Mouse (Mus musculus) lung, embryonic 14.5 days (tissue): Measurements from ENCODE around the gene Hipk2. TPM values are rescaled to one million over a fixed set of nuclear protein-coding genes. Genes with fewer than 3 reads are reported as not detected.

Experiments
- ATAC-seq: fragments of 200-750 bp; cut with Nextera tagmentation; 2 replicates; pipeline ENCODE4 v1.8.0; 2017; ENCODE audit warnings: mild to moderate bottlenecking, moderate TSS enrichment, moderate library complexity; ENCODE audit not compliant: insufficient read depth
- DNase-seq: peaks from one replicate; pipeline ENCODE4 v3.0.0-alpha.2; 2015
- H3K27ac ChIP-seq: fragments of 300-500 bp; sonication (generic); 2 replicates; pipeline ENCODE4 v1.5.1; 2014; ENCODE audit warnings: low read depth, mild to moderate bottlenecking, moderate library complexity
- H3K27me3 ChIP-seq: fragments of 300-500 bp; sonication (generic); 2 replicates; pipeline ENCODE4 v1.6.1; 2014; ENCODE audit warnings: low read length, control low read depth; ENCODE audit not compliant: insufficient read depth
- H3K36me3 ChIP-seq: fragments of 300-500 bp; sonication (generic); 2 replicates; pipeline ENCODE4 v1.6.1; 2014; ENCODE audit warnings: control low read depth; ENCODE audit not compliant: insufficient read depth
- H3K4me1 ChIP-seq: fragments of 300-500 bp; sonication (generic); 2 replicates; pipeline ENCODE4 v1.6.1; 2014; ENCODE audit warnings: antibody characterized with exemption, control low read depth; ENCODE audit not compliant: insufficient read depth
- H3K4me2 ChIP-seq: fragments of 300-500 bp; sonication (generic); 2 replicates; pipeline ENCODE4 v1.6.1; 2014; ENCODE audit warnings: mild to moderate bottlenecking
- H3K4me3 ChIP-seq: fragments of 300-500 bp; sonication (generic); 2 replicates; pipeline ENCODE4 v1.5.1; 2014; ENCODE audit warnings: low read depth, low read length
- H3K9ac ChIP-seq: fragments of 300-500 bp; sonication (generic); 2 replicates; pipeline ENCODE4 v1.6.1; 2014
- H3K9me3 ChIP-seq: fragments of 300-500 bp; sonication (generic); 2 replicates; pipeline ENCODE4 v1.6.1; 2016; ENCODE audit warnings: low read depth, low read length, control low read depth
- CTCF ChIP-seq: IDR thresholded peaks from 2 replicates; pipeline ENCODE4 v1.5.1; 2016; ENCODE audit warnings: antibody characterized with exemption, low read depth
- WGBS: fragments of 180-500 bp; shearing (Covaris S2); extraction: QIAGEN DNeasy Blood & Tissue Kit; methylation state at CpG from one replicate; pipeline ENCODE4 v1.1.7; 2014; 5-methylcytosine and 5-hydroxymethylcytosine counted together
- polyA plus RNA-seq: library from polyadenylated mRNA; unstranded; fragments of >200 nt; fragmentation: Nextera tagmentation; extraction: Ambion mirVana; gene quantifications from 2 replicates; pipeline ENCODE4 v1.2.1, GENCODE M21; 2014

Gene Hipk2
- polyA plus RNA-seq, 1 experiment from 2014 or later = 20.8 TPM

- Histone ChIP-seq H3K9me3 (no peaks in the 10 kb centered on the region), H3K4me2 (no peak overlapping the region), H3K9ac (no peak overlapping the region), H3K36me3 (0 out of 2 replicates have a peak, but pooled peaks cover 3% of the 10 kb centered on the region), H3K27me3 (no peaks in the 10 kb centered on the region), H3K4me1 (peaks cover 4% of the 10 kb centered on the region), H3K4me3 (no peak overlapping the region), H3K27ac (no peak overlapping the region)
- WGBS = 75% methylated on average over 7 of the region's 7 CpGs
- ATAC-seq (no peak), DNase-seq (no peak)
- TF ChIP-seq CTCF = no peak
Measured at GRCm38 (mm10) chr6:38762006-38762405, 114.0 kb downstream of the Hipk2 start.

GRCm38 (mm10) chr6:38760911-38761706 is 114.9 kb downstream of the Hipk2 start:
- TF ChIP-seq CTCF = no peak
- no peaks in the 10 kb centered on the region for H3K27me3 ChIP-seq
- H3K9ac ChIP-seq = no peak overlapping the region
- no peak for ATAC-seq
- no peaks in the 10 kb centered on the region for H3K9me3 ChIP-seq
- DNase-seq = peak; percentile 30
- WGBS = 63% methylated on average over 6 of the region's 6 CpGs
- no peak overlapping the region; the same call in 1 of the 2 replicates for H3K27ac ChIP-seq
- H3K36me3 ChIP-seq = no peaks in the 10 kb centered on the region
- H3K4me3 ChIP-seq = no peak overlapping the region
- H3K4me2 ChIP-seq = no peak overlapping the region
- peaks cover 4% of the 10 kb centered on the region for H3K4me1 ChIP-seq

- H3K9ac ChIP-seq = no peak overlapping the region
- H3K4me1 ChIP-seq = peaks cover 4% of the 10 kb centered on the region
- H3K9me3 ChIP-seq = no peaks in the 10 kb centered on the region
- H3K27me3 ChIP-seq = no peaks in the 10 kb centered on the region
- no peak for DNase-seq
- WGBS = 57% methylated on average over 6 of the region's 6 CpGs
- ATAC-seq = no peak
- no peak overlapping the region for H3K4me3 ChIP-seq
- H3K36me3 ChIP-seq = no peaks in the 10 kb centered on the region
- H3K4me2 ChIP-seq = no peak overlapping the region
- TF ChIP-seq CTCF = no peak
- no peak overlapping the region for H3K27ac ChIP-seq
Measured at GRCm38 (mm10) chr6:38759922-38760620, 115.9 kb downstream of the Hipk2 start.

- WGBS = 66% methylated on average over 3 of the region's 3 CpGs
- no peak overlapping the region for H3K4me3 ChIP-seq
- no peak for ATAC-seq
Measured at GRCm38 (mm10) chr6:38759186-38759585, 116.8 kb downstream of the Hipk2 start.

GRCm38 (mm10) chr6:38757597-38757996 is 118.4 kb downstream of the Hipk2 start:
- Histone ChIP-seq H3K4me3 (no peak overlapping the region), H3K4me1 (peaks cover 4% of the 10 kb centered on the region), H3K4me2 (no peak overlapping the region), H3K27ac (no peak overlapping the region), H3K9ac (no peak overlapping the region), H3K9me3 (no peaks in the 10 kb centered on the region), H3K27me3 (no peaks in the 10 kb centered on the region), H3K36me3 (no peaks in the 10 kb centered on the region)
- no peak for TF ChIP-seq CTCF
- 66% methylated on average over 2 of the region's 2 CpGs for WGBS
- no peak for DNase-seq
- no peak for ATAC-seq

More at GRCm38 (mm10) chr6:38759186-38759585, 116.8 kb downstream of the Hipk2 start:
- no peaks in the 10 kb centered on the region for H3K36me3 ChIP-seq
- no peak for DNase-seq
- H3K27me3 ChIP-seq = no peaks in the 10 kb centered on the region
- no peak for TF ChIP-seq CTCF
- no peak overlapping the region for H3K27ac ChIP-seq
- H3K9ac ChIP-seq = no peak overlapping the region
- H3K4me1 ChIP-seq = peaks cover 4% of the 10 kb centered on the region
- H3K4me2 ChIP-seq = no peak overlapping the region
- H3K9me3 ChIP-seq = no peaks in the 10 kb centered on the region

GRCm38 (mm10) chr6:38756968-38757367 is 119.0 kb downstream of the Hipk2 start:
- TF ChIP-seq CTCF = no peak
- H3K27ac ChIP-seq = no peak overlapping the region
- H3K9me3 ChIP-seq = no peaks in the 10 kb centered on the region
- DNase-seq = no peak
- no peaks in the 10 kb centered on the region for H3K36me3 ChIP-seq
- ATAC-seq = no peak
- no peak overlapping the region for H3K9ac ChIP-seq
- H3K4me1 ChIP-seq = peaks cover 4% of the 10 kb centered on the region
- WGBS = 86% methylated on average over 4 of the region's 4 CpGs
- no peak overlapping the region for H3K4me2 ChIP-seq
- no peaks in the 10 kb centered on the region for H3K27me3 ChIP-seq
- H3K4me3 ChIP-seq = no peak overlapping the region

GRCm38 (mm10) chr6:38755961-38756360 is 120.0 kb downstream of the Hipk2 start:
- DNase-seq (no peak), ATAC-seq (no peak)
- H3K27ac ChIP-seq = no peak overlapping the region
- no peaks in the 10 kb centered on the region for H3K9me3 ChIP-seq
- WGBS = 74% methylated on average over 2 of the region's 2 CpGs
- no peak overlapping the region for H3K9ac ChIP-seq
- no peak overlapping the region for H3K4me2 ChIP-seq
- no peak for TF ChIP-seq CTCF
- no peaks in the 10 kb centered on the region; the same call in 1 of the 2 replicates for H3K4me1 ChIP-seq
- no peaks in the 10 kb centered on the region for H3K36me3 ChIP-seq
- H3K27me3 ChIP-seq = no peaks in the 10 kb centered on the region
- no peak overlapping the region for H3K4me3 ChIP-seq
